Mouse (Mus musculus) neural tube, embryonic 11.5 days (tissue): ENCODE measurements around the gene Mical3. TPM values are rescaled to one million over a fixed set of nuclear protein-coding genes. Genes with fewer than 3 reads are reported as not detected.

ENCODE experiments used
- ATAC-seq: fragments of 200-750 bp; cut with Nextera tagmentation; 2 replicates; pipeline ENCODE4 v1.8.0; 2017; ENCODE audit warnings: moderate number of reproducible peaks, mild to moderate bottlenecking, moderate TSS enrichment, moderate library complexity; ENCODE audit not compliant: insufficient read depth, low FRiP score, low TSS enrichment
- DNase-seq: peaks from one replicate; pipeline ENCODE4 v3.0.0-alpha.2; 2015; ENCODE audit warnings: low spot score
- H3K27ac ChIP-seq: fragments of 300-500 bp; sonication (generic); 2 replicates; pipeline ENCODE4 v1.5.1; 2014; ENCODE audit warnings: low read depth, mild to moderate bottlenecking, low read length
- H3K27me3 ChIP-seq: fragments of 300-500 bp; sonication (generic); 2 replicates; pipeline ENCODE4 v1.6.1; 2014; ENCODE audit warnings: mild to moderate bottlenecking, low read length, mixed read lengths; ENCODE audit not compliant: control insufficient read depth, insufficient read depth
- H3K36me3 ChIP-seq: fragments of 300-500 bp; sonication (generic); 2 replicates; pipeline ENCODE4 v1.6.1; 2014; ENCODE audit warnings: mild to moderate bottlenecking, low read length, moderate library complexity, mixed read lengths; ENCODE audit not compliant: control insufficient read depth, insufficient read depth
- H3K4me1 ChIP-seq: fragments of 300-500 bp; sonication (generic); 2 replicates; pipeline ENCODE4 v1.6.1; 2014; ENCODE audit warnings: low read length, mixed read lengths; ENCODE audit not compliant: control insufficient read depth, insufficient read depth
- H3K4me2 ChIP-seq: fragments of 300-500 bp; sonication (generic); 2 replicates; pipeline ENCODE4 v1.6.1; 2014; ENCODE audit warnings: low read depth, mild to moderate bottlenecking, moderate library complexity
- H3K4me3 ChIP-seq: fragments of 300-500 bp; sonication (generic); 2 replicates; pipeline ENCODE4 v1.5.1; 2014; ENCODE audit warnings: low read depth, low read length
- H3K9ac ChIP-seq: fragments of 300-500 bp; sonication (generic); 2 replicates; pipeline ENCODE4 v1.6.1; 2014; ENCODE audit warnings: mild to moderate bottlenecking, low read length
- H3K9me3 ChIP-seq: fragments of 300-500 bp; sonication (generic); 2 replicates; pipeline ENCODE4 v1.6.1; 2016; ENCODE audit warnings: low read length; ENCODE audit not compliant: control insufficient read depth
- WGBS: fragments of 180-500 bp; shearing (Covaris S2); extraction: QIAGEN DNeasy Blood & Tissue Kit; methylation state at CpG from one replicate; pipeline ENCODE4 v1.1.7; 2014; 5-methylcytosine and 5-hydroxymethylcytosine counted together
- polyA plus RNA-seq: library from polyadenylated mRNA; unstranded; fragments of >200 nt; fragmentation: Nextera tagmentation; extraction: Ambion mirVana; gene quantifications from 2 replicates; pipeline ENCODE4 v1.2.1, GENCODE M21; 2014

Mical3 gene
- polyA plus RNA-seq, 1 experiment from 2014 or later, result 18.4 TPM

GRCm38 (mm10) chr6:121128736-121129135 is 2.1 kb downstream of the Mical3 start:
- peaks cover 9% of the 10 kb centered on the region for H3K4me1 ChIP-seq
- H3K9me3 ChIP-seq, result no peaks in the 10 kb centered on the region
- H3K9ac ChIP-seq, result no peak overlapping the region
- H3K4me2 ChIP-seq, result no peak overlapping the region
- H3K4me3 ChIP-seq, result no peak overlapping the region
- no peak for ATAC-seq
- DNase-seq, result no peak
- H3K27me3 ChIP-seq, result peaks cover 7% of the 10 kb centered on the region; the same call in 1 of the 2 replicates
- H3K27ac ChIP-seq, result no peak overlapping the region
- WGBS, result 80% methylated on average over 5 of the region's 5 CpGs
- H3K36me3 ChIP-seq, result no peaks in the 10 kb centered on the region

- H3K27ac ChIP-seq, result no peak overlapping the region
- 69% methylated on average over 3 of the region's 3 CpGs for WGBS
- no peaks in the 10 kb centered on the region for H3K36me3 ChIP-seq
- no peak overlapping the region for H3K4me2 ChIP-seq
- H3K9ac ChIP-seq, result no peak overlapping the region
- H3K4me3 ChIP-seq, result no peak overlapping the region
- H3K4me1 ChIP-seq, result peaks cover 9% of the 10 kb centered on the region
- H3K9me3 ChIP-seq, result no peaks in the 10 kb centered on the region
- no peak for ATAC-seq
- no peak for DNase-seq
- H3K27me3 ChIP-seq, result peaks cover 7% of the 10 kb centered on the region; the same call in 1 of the 2 replicates
Observed at GRCm38 (mm10) chr6:121127726-121128125, 3.1 kb downstream of the Mical3 start.

- ATAC-seq, result no peak
- Histone ChIP-seq H3K9me3 (no peaks in the 10 kb centered on the region), H3K4me2 (no peak overlapping the region), H3K9ac (no peak overlapping the region), H3K36me3 (no peaks in the 10 kb centered on the region), H3K4me3 (no peak overlapping the region), H3K27ac (no peak overlapping the region), H3K27me3 (peaks cover 5% of the 10 kb centered on the region; the same call in 1 of the 2 replicates), H3K4me1 (peaks cover 9% of the 10 kb centered on the region)
- DNase-seq, result no peak
- 88% methylated on average over 5 of the region's 5 CpGs for WGBS
Observed at GRCm38 (mm10) chr6:121126202-121126601, 4.6 kb downstream of the Mical3 start.

GRCm38 (mm10) chr6:121122739-121123241 is 8.0 kb downstream of the Mical3 start:
- ATAC-seq, result no peak
- no peak for DNase-seq
- H3K4me1 ChIP-seq, result no peaks in the 10 kb centered on the region
- 82% methylated on average over 5 of the region's 5 CpGs for WGBS
- no peaks in the 10 kb centered on the region for H3K36me3 ChIP-seq
- H3K27me3 ChIP-seq, result no peaks in the 10 kb centered on the region
- no peak overlapping the region for H3K9ac ChIP-seq
- no peak overlapping the region for H3K4me2 ChIP-seq
- no peak overlapping the region for H3K4me3 ChIP-seq
- no peak overlapping the region for H3K27ac ChIP-seq
- no peaks in the 10 kb centered on the region for H3K9me3 ChIP-seq

- H3K27ac ChIP-seq, result no peak overlapping the region
- no peaks in the 10 kb centered on the region for H3K4me1 ChIP-seq
- H3K9me3 ChIP-seq, result no peaks in the 10 kb centered on the region
- H3K27me3 ChIP-seq, result no peaks in the 10 kb centered on the region
- H3K4me3 ChIP-seq, result no peak overlapping the region
- DNase-seq, result no peak
- ATAC-seq, result no peak
- H3K36me3 ChIP-seq, result no peaks in the 10 kb centered on the region
- H3K4me2 ChIP-seq, result no peak overlapping the region
- 31% methylated on average over 7 of the region's 7 CpGs for WGBS
- no peak overlapping the region for H3K9ac ChIP-seq
Observed at GRCm38 (mm10) chr6:121120776-121121175, 10.0 kb downstream of the Mical3 start.

- H3K4me2 ChIP-seq, result no peak overlapping the region
- no peak overlapping the region for H3K4me3 ChIP-seq
- no peak overlapping the region for H3K9ac ChIP-seq
- DNase-seq (no peak), ATAC-seq (no peak)
- no peaks in the 10 kb centered on the region for H3K9me3 ChIP-seq
- H3K27ac ChIP-seq, result no peak overlapping the region
- H3K4me1 ChIP-seq, result no peaks in the 10 kb centered on the region
- no peaks in the 10 kb centered on the region for H3K36me3 ChIP-seq
- H3K27me3 ChIP-seq, result no peaks in the 10 kb centered on the region
- WGBS, result 87% methylated on average over 15 of the region's 15 CpGs
Observed at GRCm38 (mm10) chr6:121117971-121118755, 12.6 kb downstream of the Mical3 start.

- Histone ChIP-seq H3K27me3 (no peaks in the 10 kb centered on the region), H3K27ac (no peak overlapping the region), H3K4me3 (no peak overlapping the region), H3K4me2 (no peak overlapping the region), H3K9me3 (no peaks in the 10 kb centered on the region), H3K36me3 (no peaks in the 10 kb centered on the region), H3K9ac (no peak overlapping the region), H3K4me1 (no peaks in the 10 kb centered on the region)
- DNase-seq, result no peak
- WGBS, result 73% methylated on average over 4 of the region's 4 CpGs
- ATAC-seq, result no peak
Observed at GRCm38 (mm10) chr6:121117142-121117541, 13.7 kb downstream of the Mical3 start.

GRCm38 (mm10) chr6:121116434-121116833 is 14.4 kb downstream of the Mical3 start:
- Histone ChIP-seq H3K27me3 (no peaks in the 10 kb centered on the region), H3K36me3 (no peaks in the 10 kb centered on the region), H3K9ac (no peak overlapping the region), H3K4me3 (no peak overlapping the region), H3K9me3 (no peaks in the 10 kb centered on the region), H3K4me2 (no peak overlapping the region), H3K4me1 (no peaks in the 10 kb centered on the region), H3K27ac (no peak overlapping the region)
- ATAC-seq (no peak), DNase-seq (no peak)
- WGBS, result 70% methylated on average over 10 of the region's 10 CpGs

GRCm38 (mm10) chr6:121111448-121112055 is 19.2 kb downstream of the Mical3 start:
- Histone ChIP-seq H3K4me2 (no peak overlapping the region), H3K4me3 (no peak overlapping the region), H3K27me3 (no peaks in the 10 kb centered on the region), H3K9ac (no peak overlapping the region), H3K4me1 (peaks cover 10% of the 10 kb centered on the region), H3K36me3 (no peaks in the 10 kb centered on the region), H3K27ac (0 out of 2 replicates have a peak overlapping the region, but pooled peaks have one; percentile 3), H3K9me3 (no peaks in the 10 kb centered on the region)
- ATAC-seq (no peak), DNase-seq (no peak)
- WGBS, result 63% methylated on average over 10 of the region's 10 CpGs
